Mouse (Mus musculus) heart, adult 18-20 months (tissue): ENCODE data around the gene Llgl1. TPM values are rescaled to one million over a fixed set of nuclear protein-coding genes. Genes with fewer than 3 reads are reported as not detected.

Experiments used
- DNase-seq, 2 experiments: peaks; one replicate each; pipeline ENCODE4 v3.0.0; 2021 to 2022; ENCODE audit warnings: mixed read lengths in 1 of 2
- microRNA-seq, 2 experiments: library from miRNA; unstranded; fragments of <30 nt; microRNA quantifications; one replicate each; pipeline ENCODE4 v1.2.0; 2022
- total RNA-seq, 2 experiments: library from RNA; stranded (reverse); gene quantifications; 2 replicates each; pipeline ENCODE4 v1.2.3; 2021

The Llgl1 gene
- total RNA-seq, 2 experiments from 2014 or later: 10.4 to 10.8 TPM

DNA sequence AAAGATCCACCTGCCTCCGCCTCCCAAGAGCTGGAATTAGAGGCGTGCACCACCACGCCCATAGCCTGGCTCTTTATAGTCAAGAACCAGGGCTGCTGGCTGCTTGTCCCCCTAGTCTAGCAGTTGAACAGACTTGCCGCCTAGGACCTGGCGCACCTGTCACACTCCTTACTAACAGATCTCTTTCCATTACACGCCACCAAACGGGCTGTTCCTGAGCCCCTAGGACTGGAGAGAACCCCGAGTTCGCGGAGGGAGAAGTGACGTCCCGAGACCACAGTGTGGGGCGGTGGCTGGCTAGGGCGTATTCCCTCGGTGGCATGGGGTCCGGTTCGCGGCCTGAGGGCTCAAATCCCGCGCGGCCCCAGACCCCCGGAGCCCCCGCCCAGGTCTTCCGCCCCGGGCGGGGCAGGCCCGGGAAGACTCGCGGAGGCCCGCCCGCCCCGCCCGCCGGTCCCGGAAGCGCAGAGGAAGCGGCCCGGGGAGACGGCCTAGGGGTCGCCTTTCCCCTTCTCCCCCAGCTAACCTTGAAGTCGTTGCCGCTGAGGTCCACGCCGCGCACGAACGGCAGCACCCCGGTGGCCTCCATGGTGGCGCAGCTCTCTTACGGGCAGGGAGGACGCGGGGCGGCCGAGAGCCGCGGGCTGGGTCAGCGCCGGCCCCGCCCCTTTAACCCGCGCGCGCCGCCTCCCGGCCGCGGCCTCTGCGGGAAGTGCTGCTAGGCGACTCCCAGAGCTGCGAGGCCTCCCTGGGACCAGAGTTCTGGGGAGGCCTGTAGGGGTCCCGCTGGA, 27.3 kb downstream of the Llgl1 start, which contains the start of gene Flii:
Gene Flii (minus strand): TSS at position 663 of the 791 bp plus-strand sequence.
- peak; percentile 87 to 89 for DNase-seq

DNA sequence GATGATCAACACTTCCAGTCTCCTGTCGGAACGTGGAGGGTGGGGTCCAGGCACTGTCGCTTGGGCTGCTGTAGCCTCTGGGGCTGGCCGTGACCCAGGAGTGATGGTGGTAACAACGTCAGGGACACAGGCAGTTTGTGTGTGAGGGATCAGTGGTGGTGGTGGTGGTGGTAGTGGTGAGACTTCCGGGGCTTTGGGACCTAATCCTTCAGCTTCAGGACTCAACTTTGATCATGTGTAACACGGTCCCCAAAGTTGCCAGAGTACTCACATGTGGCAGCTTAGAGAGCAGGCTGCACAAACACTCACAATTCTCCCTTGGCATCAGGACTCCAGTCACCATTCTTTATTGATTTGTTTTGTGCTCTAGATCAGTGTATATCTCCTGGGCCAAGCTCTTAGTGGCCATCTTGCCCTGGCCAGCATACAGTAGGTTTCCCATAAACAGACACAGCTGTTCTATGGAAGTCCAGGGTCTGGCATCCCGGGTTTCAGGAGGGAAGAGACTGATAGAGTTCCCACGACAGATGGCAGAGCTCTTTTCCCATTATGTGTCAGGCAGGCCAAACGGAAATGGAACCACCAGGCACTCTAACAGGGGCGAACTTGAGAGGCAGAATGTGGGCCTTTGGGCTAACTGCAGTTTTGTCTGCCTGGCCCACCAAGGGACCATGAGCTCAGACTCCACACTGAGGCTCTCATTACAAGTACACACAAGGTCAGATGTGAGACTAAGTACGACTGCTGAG, 28.0 kb downstream of the Llgl1 start:
- no peak for DNase-seq

DNA sequence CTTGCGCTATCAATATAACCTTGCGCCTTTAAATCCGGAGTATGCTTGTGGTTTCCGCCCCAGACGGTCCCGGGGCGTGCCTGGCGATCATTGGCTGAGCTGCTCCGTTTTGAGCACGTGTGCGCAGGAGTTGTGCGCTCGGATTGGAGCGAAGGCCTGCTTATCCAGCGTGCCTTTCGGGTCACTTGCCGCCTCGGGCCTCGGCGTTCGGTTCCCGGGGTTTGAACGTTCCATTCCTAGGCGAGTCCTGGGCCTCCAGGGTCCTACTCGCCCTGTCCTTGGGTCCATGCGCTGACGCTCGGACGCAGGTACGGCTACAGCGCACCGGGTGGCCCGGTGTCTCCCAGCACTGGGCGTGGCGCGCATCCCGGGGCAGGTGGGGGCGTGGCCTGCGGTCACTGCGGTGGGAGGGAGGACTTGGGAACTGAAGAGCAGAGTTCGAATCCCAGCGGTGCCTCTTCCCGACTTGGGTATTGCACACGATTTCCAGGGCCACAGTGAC, 28.8 kb downstream of the Llgl1 start, which contains the start of gene Mief2:
Gene Mief2 (plus strand): TSS at position 139 of the 502 bp plus-strand sequence.
- peak; percentile 97 for DNase-seq

DNA sequence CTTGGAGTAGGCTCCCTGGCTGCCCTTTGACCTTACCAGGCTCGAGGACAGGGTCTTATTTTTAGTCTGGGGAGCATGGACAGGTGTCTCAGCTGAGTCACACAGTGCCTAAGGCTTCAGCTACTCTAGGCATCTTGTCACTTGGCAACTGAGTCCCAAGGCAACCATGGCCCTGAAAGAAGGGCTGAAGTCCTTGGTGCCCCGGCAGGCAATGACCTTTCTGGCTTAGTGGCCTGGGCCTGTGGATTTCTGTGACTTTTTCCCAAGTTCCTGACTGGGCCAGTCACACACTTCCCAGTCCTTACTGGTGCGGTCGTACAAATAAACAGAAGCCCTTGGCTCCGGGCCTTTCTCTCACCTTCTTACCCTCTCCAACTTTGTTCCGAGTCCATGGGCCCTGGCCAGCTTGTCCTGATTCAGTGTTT, 29.7 kb downstream of the Llgl1 start:
- peak; percentile 43 to 49 for DNase-seq

DNA sequence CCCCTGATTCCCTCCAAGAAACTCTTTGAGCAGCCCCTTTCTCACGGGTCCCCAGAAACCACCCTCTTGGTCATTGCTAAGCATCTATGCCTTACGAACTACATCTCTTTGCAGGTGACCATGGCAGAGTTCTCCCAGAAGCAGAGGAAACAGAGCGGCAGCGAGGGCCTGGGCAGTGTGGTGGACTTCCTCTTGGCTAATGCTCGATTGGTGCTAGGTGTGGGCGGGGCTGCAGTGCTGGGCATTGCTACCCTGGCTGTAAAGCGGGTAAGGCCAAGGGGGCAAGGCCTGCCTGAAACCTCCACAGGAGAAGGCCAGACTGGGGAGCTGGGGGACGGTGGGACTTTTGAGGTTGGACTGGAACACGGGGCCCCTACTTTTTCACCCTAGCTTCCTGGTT, 30.6 kb downstream of the Llgl1 start:
- no peak for DNase-seq

DNA sequence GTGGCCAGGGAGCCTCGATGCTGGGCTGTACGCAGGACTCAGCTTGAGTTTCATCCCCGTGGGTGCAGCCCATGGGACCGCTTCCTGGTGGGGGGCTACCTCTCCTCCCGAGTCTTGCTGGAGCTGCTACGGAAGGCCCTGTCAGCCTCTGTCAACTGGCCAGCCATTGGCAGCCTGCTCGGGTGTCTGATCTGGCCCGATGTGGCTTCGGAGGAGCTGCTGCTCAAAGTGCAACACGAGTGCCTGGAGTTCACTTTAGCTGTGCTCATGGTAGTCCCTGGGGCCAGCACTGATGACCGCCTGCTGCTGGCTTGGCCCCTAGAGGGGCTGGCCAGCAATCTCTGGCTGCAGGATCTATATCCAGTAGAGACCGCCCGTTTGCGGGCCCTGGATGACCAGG, 31.7 kb downstream of the Llgl1 start:
- no peak for DNase-seq

DNA sequence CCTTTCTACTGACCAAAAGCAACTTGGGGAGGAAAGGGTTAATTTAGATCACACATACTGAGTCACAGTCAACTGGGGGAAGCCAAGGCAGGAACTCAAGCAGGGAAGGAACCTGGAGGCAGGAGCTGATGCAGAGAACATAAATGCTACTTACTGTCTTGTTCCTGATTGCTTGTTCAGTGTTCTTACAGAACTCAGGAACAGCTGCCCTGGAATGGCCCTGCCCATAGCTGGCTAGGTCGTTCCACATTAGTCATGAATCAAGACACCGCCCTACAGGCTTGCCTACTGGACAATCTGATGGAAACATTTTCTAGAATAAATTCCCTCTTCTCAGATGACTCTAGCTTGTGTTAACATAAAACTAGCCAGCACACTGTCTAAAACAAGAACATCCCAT, 34.7 kb downstream of the Llgl1 start:
- DNase-seq: no peak

DNA sequence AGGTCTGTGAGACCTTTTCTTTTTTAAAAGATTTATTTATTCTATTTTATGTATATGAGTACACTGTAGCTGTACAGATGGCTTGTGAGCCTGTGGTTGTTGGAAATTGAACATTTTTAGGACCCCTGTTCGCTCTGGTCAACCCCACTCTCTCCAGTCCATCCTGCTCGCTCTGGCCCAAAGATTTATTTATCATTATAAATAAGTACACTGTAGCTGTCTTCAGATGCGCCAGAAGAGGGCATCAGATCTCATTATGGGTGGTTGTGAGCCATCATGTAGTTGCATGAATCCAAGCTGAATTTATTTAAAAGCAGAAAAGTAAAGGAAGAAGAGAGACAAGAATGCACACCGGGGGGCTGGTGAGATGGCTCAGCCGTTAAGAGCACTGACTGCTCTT, 35.7 kb downstream of the Llgl1 start:
- DNase-seq: no peak

DNA sequence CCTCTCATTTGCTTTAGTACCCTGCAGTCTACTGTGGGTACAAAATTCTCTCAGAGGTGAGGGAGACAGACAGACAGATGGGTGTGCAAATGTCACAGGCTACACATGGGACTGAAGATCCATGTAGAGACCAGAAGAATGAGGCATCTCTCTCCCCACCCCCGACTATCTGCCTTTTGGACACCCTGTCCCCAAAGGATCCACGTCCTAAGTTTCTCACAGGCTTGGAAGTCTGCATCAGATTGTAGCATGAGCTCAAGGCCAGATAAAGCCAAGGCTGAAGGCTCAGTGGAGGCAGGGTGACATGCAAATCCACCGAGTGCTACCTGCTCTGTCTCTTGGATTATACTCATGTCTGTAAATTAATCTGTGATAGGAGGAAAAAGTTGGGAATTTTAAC, 37.0 kb downstream of the Llgl1 start:
- no peak for DNase-seq

DNA sequence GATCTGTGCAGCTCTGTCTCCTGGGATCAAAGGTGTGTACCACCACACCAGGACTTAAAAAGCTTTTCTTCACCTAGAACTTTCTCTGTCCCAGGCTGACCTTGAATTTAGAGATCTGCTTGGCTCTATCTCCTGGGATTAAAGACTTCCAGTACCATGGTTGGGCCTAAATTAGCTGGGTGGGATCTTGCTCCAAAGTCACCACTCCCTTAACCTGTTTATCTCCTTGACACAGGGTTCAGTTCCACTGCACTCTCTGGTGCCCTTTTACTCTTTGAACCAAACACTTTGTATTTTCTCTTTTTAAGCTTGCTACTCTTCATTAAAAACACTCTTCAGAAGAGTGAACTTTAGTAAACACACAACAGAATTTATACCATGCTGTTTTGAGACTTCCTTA, 37.9 kb downstream of the Llgl1 start:
- DNase-seq: no peak

DNA sequence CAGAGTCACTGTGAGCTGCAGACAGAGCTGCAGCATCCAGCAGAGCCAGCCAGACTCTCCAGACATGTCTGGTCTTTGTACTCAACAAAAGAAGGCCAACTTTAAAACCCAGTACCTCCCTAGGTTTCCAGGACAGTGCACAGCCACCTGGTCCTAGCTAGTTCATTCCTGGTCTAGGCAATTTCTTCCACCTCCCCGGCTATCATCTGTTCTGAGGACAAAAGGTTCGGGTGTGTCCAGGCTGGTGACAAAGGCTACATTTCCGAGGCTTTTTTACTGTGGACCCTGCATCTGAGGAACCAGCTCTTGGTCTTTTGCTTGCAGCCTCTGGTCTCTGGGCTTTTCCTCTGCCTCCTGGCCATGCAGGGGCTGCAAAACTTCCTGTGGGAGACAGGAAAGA, 40.8 kb downstream of the Llgl1 start:
- DNase-seq: no peak

DNA sequence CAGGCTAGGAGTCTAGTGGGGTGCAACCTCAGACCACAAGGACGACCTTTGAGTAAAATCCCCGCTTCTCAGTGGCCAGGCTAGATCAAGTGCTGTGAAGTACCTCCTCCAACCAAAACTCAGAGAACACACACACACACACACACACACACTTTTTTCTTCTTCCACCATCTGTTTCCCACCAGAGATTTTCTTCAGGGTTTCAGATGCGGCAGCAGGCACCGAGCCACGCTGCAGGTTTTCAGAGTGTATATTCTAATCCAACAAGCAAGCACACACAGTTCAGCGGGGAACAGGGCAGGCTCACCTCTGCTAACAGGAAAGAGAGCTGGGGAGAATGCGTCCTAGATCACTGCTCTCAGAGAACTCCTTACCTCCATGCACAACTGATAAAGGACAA, 56.0 kb downstream of the Llgl1 start:
- DNase-seq: no peak

DNA sequence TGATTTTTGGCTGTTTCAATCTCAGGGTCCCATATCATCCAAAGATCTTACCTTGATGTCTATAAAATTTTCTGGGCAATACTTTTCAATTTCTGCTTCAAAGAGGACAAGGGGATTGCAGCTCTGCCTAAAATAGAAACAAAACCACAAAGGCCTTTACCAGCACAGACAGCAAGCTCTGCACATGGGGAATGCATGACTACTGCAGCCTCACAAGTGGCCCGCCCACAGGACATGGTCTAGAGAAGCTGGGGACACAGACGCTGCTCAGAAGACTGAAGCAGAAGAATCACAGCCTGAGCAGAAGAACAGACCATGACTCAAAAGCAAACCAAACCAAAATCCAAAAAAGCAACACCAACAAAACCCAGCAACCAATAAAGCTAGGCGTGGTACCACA, 62.2 kb downstream of the Llgl1 start:
- DNase-seq: no peak

Small RNAs within 50 kb of the gene (microRNA-seq; reads per million reads assigned to microRNA genes)
- gene Mir5100: 3.4 to 8.6 reads per million in 2 experiments

Other genes starting within 250 kb of the Llgl1 start
- gene Drg2, start 245.1 kb upstream of the Llgl1 start, total RNA-seq: 10 to 100 TPM; 26.4 to 30.5 TPM
- gene Myo15, start 230.4 kb upstream of the Llgl1 start, total RNA-seq: not detected
- 10 to 100 TPM; 77.6 to 82.0 TPM for gene Alkbh5, start 163.3 kb upstream of the Llgl1 start, total RNA-seq
- 100 to 1,000 TPM; 124 to 129 TPM for gene Flii, start 27.5 kb downstream of the Llgl1 start, total RNA-seq
- gene Mief2, start 28.7 kb downstream of the Llgl1 start, total RNA-seq: 10 to 100 TPM; 30.5 to 34.2 TPM
- gene Top3a, start 77.6 kb downstream of the Llgl1 start, total RNA-seq: 1 to 10 TPM; 3.8 to 4.4 TPM
- 10 to 100 TPM; 15.2 to 16.8 TPM for gene Smcr8, start 77.8 kb downstream of the Llgl1 start, total RNA-seq
- gene Shmt1, start 112.0 kb downstream of the Llgl1 start, total RNA-seq: 10 to 100 TPM; 11.9 to 13.5 TPM
- gene Dhrs7b, start 130.9 kb downstream of the Llgl1 start, total RNA-seq: 10 to 100 TPM; 24.3 TPM
- 10 to 100 TPM; 28.9 to 29.6 TPM for gene Tmem11, start 179.5 kb downstream of the Llgl1 start, total RNA-seq
- gene Natd1, start 215.0 kb downstream of the Llgl1 start, total RNA-seq: 10 to 100 TPM in 1 of 2 experiments, 1 to 10 TPM in 1; 9.9 to 12.4 TPM
- gene Map2k3, start 232.3 kb downstream of the Llgl1 start, total RNA-seq: 10 to 100 TPM; 70.9 to 73.4 TPM